Mouse (Mus musculus) cortical plate, adult 2 months (tissue): ENCODE results near the gene C4b. TPM values are rescaled to one million over a fixed set of nuclear protein-coding genes. Genes with fewer than 3 reads are reported as not detected.

ENCODE experiments used
- H3K27ac ChIP-seq: fragments of 200-500 bp; 2 replicates; pipeline ENCODE4 v1.5.1; 2012; ENCODE audit warnings: low read length, control low read depth, inconsistent platforms; ENCODE audit not compliant: insufficient read depth
- H3K4me1 ChIP-seq: fragments of 200-500 bp; 2 replicates; pipeline ENCODE4 v1.6.1; 2011; ENCODE audit warnings: low read length; ENCODE audit not compliant: control insufficient read depth, insufficient read depth
- H3K4me3 ChIP-seq: fragments of 200-500 bp; 2 replicates; pipeline ENCODE4 v1.5.1; 2011; ENCODE audit warnings: mild to moderate bottlenecking, low read length, control low read depth; ENCODE audit not compliant: insufficient read depth
- CTCF ChIP-seq: fragments of 200-500 bp; IDR thresholded peaks from 2 replicates; pipeline ENCODE4 v1.5.1; 2011; ENCODE audit warnings: mild to moderate bottlenecking, control low read depth, low read length; ENCODE audit not compliant: insufficient read depth; ENCODE audit errors: extremely low read depth
- POLR2A ChIP-seq: fragments of 200-500 bp; IDR thresholded peaks from 2 replicates; pipeline ENCODE4 v1.6.1; 2011; ENCODE audit warnings: mild to moderate bottlenecking, low read length, control low read depth; ENCODE audit not compliant: insufficient read depth; ENCODE audit errors: extremely low read depth
- polyA plus RNA-seq: library from polyadenylated mRNA; depleted of rRNA; stranded (reverse); fragments of >200 nt; gene quantifications from 2 replicates; pipeline ENCODE4 v1.2.3, GENCODE M21; 2012; rRNA removed

Gene C4b
- polyA plus RNA-seq, 1 experiment = 14.8 TPM

DNA sequence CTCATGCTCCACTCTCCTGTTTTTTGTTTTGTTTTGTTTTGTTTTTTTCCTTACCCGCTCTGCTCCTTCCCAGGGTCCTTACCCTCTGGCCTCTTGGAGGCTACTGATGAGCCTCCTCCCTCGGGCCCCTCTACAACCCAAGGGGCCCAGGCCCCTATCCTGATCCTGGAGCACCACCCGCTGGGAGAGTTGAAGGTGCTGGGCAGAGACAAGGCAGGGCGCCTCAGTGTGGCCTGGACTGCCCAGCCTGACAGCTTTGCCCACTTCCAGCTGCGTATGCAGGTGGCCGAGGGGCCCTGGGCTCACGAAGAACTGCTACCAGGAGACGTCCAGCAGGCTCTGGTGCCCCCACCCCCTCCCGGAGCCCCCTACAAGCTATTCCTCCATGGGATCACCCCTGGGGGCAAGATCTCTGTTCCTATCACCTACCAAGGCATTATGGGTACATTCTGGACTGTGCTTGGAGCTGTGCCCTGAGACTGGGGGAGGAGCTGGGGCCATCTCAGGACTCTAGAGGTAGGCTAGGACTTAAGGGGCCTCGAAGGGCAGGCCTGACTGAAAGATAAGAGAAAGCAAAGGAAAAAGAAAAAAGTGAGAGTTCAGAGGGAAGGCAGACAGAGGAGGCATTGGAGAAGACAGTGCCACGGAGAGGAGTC is 61.7 kb downstream of the C4b start:
- TF ChIP-seq CTCF = no peak
- H3K4me1 ChIP-seq = no peaks in the 10 kb centered on the region
- H3K27ac ChIP-seq = no peak overlapping the region
- no peak overlapping the region for H3K4me3 ChIP-seq

GRCm38 (mm10) chr17:34681132-34681571 is 62.5 kb downstream of the C4b start:
- TF ChIP-seq CTCF (no peak), POLR2A (no peak)
- H3K27ac ChIP-seq = no peak overlapping the region

DNA sequence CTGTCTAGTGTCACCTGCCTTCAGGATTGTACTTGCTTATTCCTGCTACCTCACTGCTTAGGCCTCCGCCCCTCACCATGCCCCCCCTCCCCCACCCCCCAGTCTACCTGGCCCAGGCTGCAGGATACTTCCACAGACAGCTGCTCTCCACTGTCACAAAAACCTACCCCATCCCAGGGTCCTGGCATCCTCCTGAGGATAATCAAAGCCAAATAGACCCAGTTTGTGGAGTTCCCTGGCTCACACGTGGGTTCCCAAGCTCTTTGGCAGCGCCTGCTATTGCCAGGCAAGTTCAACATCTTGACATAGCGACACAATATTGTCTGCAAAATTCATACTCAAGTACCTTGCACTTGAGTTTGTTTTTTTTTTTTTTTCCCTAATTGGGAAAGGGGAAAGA is 63.1 kb downstream of the C4b start:
- TF ChIP-seq CTCF = no peak
- TF ChIP-seq POLR2A = no peak
- Histone ChIP-seq H3K4me3 (no peak overlapping the region), H3K4me1 (no peaks in the 10 kb centered on the region), H3K27ac (no peak overlapping the region)

More at GRCm38 (mm10) chr17:34681132-34681571, 62.5 kb downstream of the C4b start:
- H3K4me1 ChIP-seq = no peaks in the 10 kb centered on the region
- H3K4me3 ChIP-seq = no peak overlapping the region

DNA sequence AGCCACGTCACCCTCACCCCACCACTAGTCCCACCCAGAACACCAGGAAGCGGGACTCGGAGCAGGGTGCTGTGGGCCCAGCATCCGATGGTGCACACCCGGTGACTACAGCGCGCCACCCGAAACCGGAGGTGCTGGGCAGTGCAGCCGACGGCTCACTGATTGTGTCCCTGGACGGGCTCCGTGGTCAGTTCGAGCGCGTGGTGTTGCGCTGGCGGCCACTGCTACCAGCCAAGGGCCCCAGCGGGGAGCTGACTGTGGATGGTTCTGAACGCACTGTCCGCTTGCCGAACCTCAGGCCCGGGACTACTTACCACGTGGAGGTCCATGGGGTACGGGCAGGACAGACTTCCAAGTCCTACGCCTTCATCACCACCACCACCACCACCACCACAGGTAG is 63.5 kb downstream of the C4b start:
- TF ChIP-seq CTCF = no peak
- no peak for TF ChIP-seq POLR2A
- H3K27ac ChIP-seq = no peak overlapping the region
- H3K4me3 ChIP-seq = no peak overlapping the region
- H3K4me1 ChIP-seq = no peaks in the 10 kb centered on the region

Other genes with a start within 250 kb of the C4b start
- gene Btnl6, start 226.5 kb downstream of the C4b start, polyA plus RNA-seq = not detected in 2 replicates
- 3.4 and 3.8 TPM in 2 replicates for gene Notch4, start 179.6 kb downstream of the C4b start, polyA plus RNA-seq
- 2.9 and 3.5 TPM in 2 replicates for gene Gpsm3, start 154.1 kb downstream of the C4b start, polyA plus RNA-seq
- 66.2 and 72.6 TPM in 2 replicates for gene Pbx2, start 152.6 kb downstream of the C4b start, polyA plus RNA-seq
- gene Ager, start 146.0 kb downstream of the C4b start, polyA plus RNA-seq = 1.5 and 1.6 TPM in 2 replicates
- gene Rnf5, start 140.2 kb downstream of the C4b start, polyA plus RNA-seq = 125 and 130 TPM in 2 replicates
- 225 and 236 TPM in 2 replicates for gene Agpat1, start 139.6 kb downstream of the C4b start, polyA plus RNA-seq
- 5.3 and 6.1 TPM in 2 replicates for gene Egfl8, start 127.9 kb downstream of the C4b start, polyA plus RNA-seq
- gene Ppt2, start 115.4 kb downstream of the C4b start, polyA plus RNA-seq = 31.1 and 32.7 TPM in 2 replicates
- gene Prrt1, start 114.3 kb downstream of the C4b start, polyA plus RNA-seq = 160 and 165 TPM in 2 replicates
- 7.8 and 8.7 TPM in 2 replicates for gene Fkbpl, start 99.1 kb downstream of the C4b start, polyA plus RNA-seq
- 59.6 and 64.1 TPM in 2 replicates for gene Atf6b, start 96.7 kb downstream of the C4b start, polyA plus RNA-seq
- 2.2 and 2.6 TPM in 2 replicates for gene Tnxb, start 73.3 kb downstream of the C4b start, polyA plus RNA-seq
- not detected in 2 replicates for gene Cyp21a1, start 60.7 kb upstream of the C4b start, polyA plus RNA-seq
- 80.0 and 80.7 TPM in 2 replicates for gene Stk19, start 93.1 kb upstream of the C4b start, polyA plus RNA-seq
- 53.1 and 55.5 TPM in 2 replicates for gene Dxo, start 93.1 kb upstream of the C4b start, polyA plus RNA-seq
- 74.0 and 81.2 TPM in 2 replicates for gene Skiv2l, start 106.3 kb upstream of the C4b start, polyA plus RNA-seq
- gene Nelfe, start 106.5 kb upstream of the C4b start, polyA plus RNA-seq = 56.3 and 65.8 TPM in 2 replicates
- 0.08 and 0.32 TPM in 2 replicates for gene Cfb, start 118.6 kb upstream of the C4b start, polyA plus RNA-seq
- 4.8 and 4.9 TPM in 2 replicates for gene Zbtb12, start 135.6 kb upstream of the C4b start, polyA plus RNA-seq
- 0.04 and 0.13 TPM in 2 replicates for gene Gm20547, start 138.2 kb upstream of the C4b start, polyA plus RNA-seq
- gene C2, start 154.4 kb upstream of the C4b start, polyA plus RNA-seq = 3.2 and 3.4 TPM in 2 replicates
- gene Ehmt2, start 154.6 kb upstream of the C4b start, polyA plus RNA-seq = 247 and 264 TPM in 2 replicates
- gene Slc44a4, start 170.6 kb upstream of the C4b start, polyA plus RNA-seq = 0.46 and 0.49 TPM in 2 replicates
- 49.4 and 50.5 TPM in 2 replicates for gene Neu1, start 187.4 kb upstream of the C4b start, polyA plus RNA-seq
- gene Hspa1b, start 215.4 kb upstream of the C4b start, polyA plus RNA-seq = 8.4 and 11.6 TPM in 2 replicates
- gene Gm20481, start 226.0 kb upstream of the C4b start, polyA plus RNA-seq = not detected in 2 replicates
- 12.0 and 14.0 TPM in 2 replicates for gene Hspa1a, start 228.3 kb upstream of the C4b start, polyA plus RNA-seq
- 0.50 and 0.59 TPM in 2 replicates for gene Hspa1l, start 228.8 kb upstream of the C4b start, polyA plus RNA-seq
- 36.9 and 37.2 TPM in 2 replicates for gene Lsm2, start 238.0 kb upstream of the C4b start, polyA plus RNA-seq